Mouse (Mus musculus): ENCODE results near the gene Mtrf1. TPM values are rescaled to one million over a fixed set of nuclear protein-coding genes. Genes with fewer than 3 reads are reported as not detected.
"Not testable (repeated sequence)": the region's sequence is repeated elsewhere in the genome, so short reads cannot be mapped to it uniquely, and the experiment has no call there.

The Mtrf1 gene
- total RNA-seq, 2 experiments from 2014 or later, result 6.0 to 6.2 TPM

DNA sequence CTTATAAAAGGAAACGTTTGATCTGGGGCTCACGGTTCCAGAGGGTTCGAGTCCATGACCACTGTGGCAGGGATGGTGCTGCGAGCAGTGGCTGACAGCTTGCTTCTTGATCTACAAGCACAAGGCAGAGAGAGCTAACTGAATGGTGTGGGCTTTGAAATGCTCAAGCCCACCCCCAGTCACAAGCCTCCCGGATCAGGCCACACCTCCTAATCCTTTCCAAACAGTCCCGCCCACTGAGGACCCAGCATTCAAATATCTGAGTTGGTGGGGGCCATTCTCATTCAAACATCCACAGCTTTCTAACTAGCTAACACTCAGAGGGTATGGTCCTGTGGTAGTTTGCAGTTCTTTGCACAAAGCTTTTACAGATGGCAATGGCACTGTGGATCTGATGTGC, 15.5 kb downstream of the Mtrf1 start:
- H3K27ac ChIP-seq, result no peak overlapping the region
- DNase-seq (ENCODE audit: low spot score in 2 of 2), result no peak
- no peak for TF ChIP-seq CTCF (conservative IDR thresholded peaks at IDR 0.05)
- no peak overlapping the region for H3K4me3 ChIP-seq

DNA sequence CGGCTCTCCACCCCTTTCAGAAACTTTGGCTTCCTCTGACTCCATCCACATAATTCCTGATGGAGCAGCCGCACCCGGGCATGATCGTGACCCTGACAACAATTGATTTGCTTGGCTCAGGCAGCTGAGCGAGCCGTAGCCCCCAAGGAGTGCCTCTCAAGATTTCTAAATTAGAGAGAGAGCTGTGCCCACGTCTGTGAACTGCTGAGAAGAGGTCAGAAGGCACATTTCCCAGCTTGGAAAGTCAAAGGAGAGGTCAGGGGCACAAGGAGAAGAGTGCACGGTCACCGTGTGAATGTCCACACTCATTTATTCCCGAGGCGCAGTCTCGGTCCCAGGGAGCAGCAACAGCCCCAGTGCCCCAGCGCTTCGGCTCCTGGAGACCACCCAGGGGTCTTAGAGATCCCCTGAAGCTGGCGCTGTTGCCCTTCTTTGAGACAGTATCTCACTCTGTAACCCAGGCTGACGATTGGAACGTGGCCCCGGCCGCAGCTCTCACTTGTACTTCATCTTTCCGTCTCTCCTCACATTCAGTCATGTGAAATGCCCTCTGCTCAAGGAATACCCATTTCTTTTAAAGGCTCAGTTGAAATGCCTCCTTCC, 22.6 kb downstream of the Mtrf1 start:
- no peak for DNase-seq (ENCODE audit: low spot score in 2 of 2)
- Histone ChIP-seq H3K27ac (no peak overlapping the region), H3K4me3 (no peak overlapping the region)
- TF ChIP-seq CTCF (conservative IDR thresholded peaks at IDR 0.05), result no peak

DNA sequence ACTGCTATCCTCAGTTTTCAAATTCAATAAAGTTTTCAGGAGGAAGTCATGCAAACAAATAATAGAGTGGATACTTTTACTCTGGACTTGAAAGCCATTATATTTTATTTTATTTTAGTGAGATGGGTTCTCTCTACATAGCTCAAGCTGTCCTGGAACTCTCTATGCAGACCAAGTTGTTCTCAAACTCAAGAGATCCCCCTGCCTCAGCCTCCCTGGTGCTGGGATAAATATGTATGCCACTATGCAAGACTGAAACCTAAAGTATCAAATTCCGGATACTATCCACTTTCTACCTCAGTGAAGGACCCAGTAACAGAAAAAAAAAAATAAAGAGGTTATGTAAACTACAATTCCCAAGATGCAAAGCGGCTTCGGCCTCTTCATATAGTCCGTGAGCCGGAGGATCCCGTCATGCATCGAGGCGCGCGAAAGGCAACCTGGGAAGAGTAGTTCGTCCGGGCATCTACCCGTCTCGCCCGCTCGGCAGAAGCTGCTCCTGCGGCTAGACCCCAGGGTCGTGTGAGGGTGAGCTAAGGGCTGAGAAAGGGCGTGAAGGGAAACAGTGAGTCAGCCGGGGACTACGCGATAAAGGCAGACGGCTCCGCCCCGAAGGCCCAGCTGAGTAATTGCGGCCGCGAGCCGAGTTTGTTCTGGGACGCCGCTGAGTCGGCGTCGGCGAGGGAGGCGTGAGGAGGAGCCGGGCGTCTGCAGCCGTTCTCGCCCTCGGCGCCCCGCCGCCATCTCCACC, 28.6 kb downstream of the Mtrf1 start, which contains the start of gene Kbtbd7:
Gene Kbtbd7 (plus strand): TSS at position 533 of the 751 bp plus-strand sequence.
- Histone ChIP-seq H3K4me3 (peak within 1 kb of the TSS; percentile 75), H3K27ac (peak within 1 kb of the TSS; percentile 90)
- TF ChIP-seq CTCF (conservative IDR thresholded peaks at IDR 0.05), result no peak
- DNase-seq (ENCODE audit: low spot score in 2 of 2), result peak; percentile 90 to 94

DNA sequence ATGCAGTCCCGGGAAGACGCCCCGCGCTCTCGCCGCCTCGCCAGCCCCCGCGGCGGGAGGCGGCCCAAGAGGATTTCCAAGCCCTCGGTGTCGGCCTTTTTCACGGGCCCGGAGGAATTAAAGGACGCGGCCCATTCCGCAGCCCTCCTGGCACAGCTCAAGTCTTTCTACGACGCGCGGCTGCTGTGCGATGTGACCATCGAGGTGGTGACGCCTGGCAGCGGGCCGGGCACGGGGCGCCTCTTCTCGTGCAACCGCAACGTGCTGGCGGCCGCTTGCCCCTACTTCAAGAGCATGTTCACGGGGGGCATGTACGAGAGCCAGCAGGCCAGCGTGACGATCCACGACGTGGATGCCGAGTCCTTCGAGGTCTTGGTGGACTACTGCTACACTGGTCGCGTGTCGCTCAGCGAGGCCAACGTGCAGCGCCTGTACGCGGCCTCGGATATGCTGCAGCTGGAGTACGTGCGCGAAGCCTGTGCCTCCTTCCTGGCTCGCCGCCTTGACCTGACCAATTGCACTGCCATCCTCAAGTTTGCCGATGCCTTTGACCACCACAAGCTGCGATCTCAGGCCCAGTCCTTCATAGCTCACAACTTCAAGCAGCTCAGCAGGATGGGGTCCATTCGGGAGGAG, 29.3 kb downstream of the Mtrf1 start:
- not testable (repeated sequence) for DNase-seq (ENCODE audit: low spot score in 2 of 2)
- Histone ChIP-seq H3K4me3 (peak overlapping the region; percentile 75), H3K27ac (peak overlapping the region; percentile 90)

DNA sequence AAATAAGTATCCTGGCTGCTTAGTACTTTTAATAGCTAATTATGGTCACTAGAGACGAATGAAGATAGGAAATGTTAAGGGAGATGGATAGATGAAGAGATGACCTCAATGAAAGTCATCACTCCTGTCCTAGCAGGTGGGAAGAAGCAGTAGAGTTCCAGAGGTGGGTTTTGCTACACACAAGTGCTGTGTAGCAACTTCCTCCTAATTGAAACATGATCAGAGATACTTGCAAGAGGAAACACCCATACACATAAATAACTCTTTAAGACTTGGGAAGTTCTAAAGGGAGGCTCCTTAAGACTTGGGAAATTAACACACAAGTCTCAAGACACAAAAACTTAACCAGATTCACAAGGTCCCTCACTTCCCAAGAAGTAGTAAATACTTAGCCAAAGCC, 36.5 kb downstream of the Mtrf1 start:
- no peak for DNase-seq (ENCODE audit: low spot score in 2 of 2)
- TF ChIP-seq CTCF (conservative IDR thresholded peaks at IDR 0.05), result no peak
- no peak overlapping the region for H3K27ac ChIP-seq
- no peak overlapping the region for H3K4me3 ChIP-seq

DNA sequence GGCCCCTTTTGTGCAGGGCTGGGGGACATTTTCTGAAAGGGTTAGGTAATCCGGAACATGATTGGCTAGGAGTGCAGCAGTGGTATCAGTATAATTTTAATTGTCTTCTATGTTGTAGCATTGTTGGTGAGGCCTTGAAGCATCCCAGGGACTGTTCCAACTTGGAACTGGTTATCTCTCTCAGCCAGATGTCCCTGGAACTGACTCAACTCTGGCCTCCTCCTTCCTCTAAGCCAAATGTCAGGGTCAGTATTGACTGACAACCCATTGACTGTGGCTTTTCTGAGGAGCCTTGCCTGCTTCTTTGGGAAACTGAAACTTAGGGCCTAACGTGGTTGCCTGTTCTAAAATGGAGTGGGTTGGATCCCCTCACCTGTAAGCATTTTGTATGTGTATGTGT, 43.1 kb downstream of the Mtrf1 start:
- TF ChIP-seq CTCF (conservative IDR thresholded peaks at IDR 0.05), result no peak
- Histone ChIP-seq H3K27ac (no peak overlapping the region), H3K4me3 (no peak overlapping the region)
- DNase-seq (ENCODE audit: low spot score in 2 of 2), result no peak

DNA sequence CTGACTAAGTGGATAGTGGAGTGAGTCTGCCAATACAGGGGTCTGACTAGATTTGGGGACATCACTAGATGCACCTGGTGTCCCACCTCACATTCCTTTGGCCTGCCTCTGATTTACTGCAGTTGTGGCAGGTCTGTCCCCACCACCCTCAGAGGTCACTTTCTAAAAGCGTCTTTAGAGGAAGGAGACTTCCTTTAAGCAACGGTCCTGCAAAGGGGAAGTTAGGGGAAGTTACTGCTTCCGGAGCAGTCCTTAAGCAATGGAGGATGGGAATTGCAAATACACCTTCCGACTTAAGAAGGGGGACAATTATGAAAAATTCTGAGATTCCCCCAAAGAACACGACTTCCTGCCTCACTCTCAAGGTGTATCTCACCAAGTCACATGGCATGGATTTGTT, 43.9 kb downstream of the Mtrf1 start:
- no peak overlapping the region for H3K27ac ChIP-seq
- no peak for DNase-seq (ENCODE audit: low spot score in 2 of 2)
- no peak for TF ChIP-seq CTCF (conservative IDR thresholded peaks at IDR 0.05)
- H3K4me3 ChIP-seq, result no peak overlapping the region

DNA sequence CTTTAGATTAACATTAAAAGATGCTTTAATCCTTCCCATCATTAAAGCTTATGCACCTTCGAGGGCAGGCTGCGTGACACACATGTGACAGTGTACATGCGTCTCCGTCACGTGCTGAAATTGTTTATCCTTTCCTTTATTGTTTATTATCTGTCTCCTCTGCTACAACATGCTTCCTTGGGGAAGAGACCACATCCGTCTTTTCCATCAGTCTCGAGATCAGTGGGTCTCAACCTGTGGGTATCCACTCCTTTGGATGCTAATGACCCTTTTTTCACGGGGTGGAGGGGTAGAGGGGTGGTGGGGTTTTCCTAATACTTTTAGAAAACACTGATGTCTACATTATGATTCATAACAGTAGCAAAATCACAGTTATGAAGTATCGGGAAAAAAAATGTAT, 47.0 kb downstream of the Mtrf1 start:
- DNase-seq (ENCODE audit: low spot score in 2 of 2), result no peak
- TF ChIP-seq CTCF (conservative IDR thresholded peaks at IDR 0.05), result no peak
- peak overlapping the region; percentile 49 for H3K4me3 ChIP-seq
- peak overlapping the region; percentile 83 for H3K27ac ChIP-seq

DNA sequence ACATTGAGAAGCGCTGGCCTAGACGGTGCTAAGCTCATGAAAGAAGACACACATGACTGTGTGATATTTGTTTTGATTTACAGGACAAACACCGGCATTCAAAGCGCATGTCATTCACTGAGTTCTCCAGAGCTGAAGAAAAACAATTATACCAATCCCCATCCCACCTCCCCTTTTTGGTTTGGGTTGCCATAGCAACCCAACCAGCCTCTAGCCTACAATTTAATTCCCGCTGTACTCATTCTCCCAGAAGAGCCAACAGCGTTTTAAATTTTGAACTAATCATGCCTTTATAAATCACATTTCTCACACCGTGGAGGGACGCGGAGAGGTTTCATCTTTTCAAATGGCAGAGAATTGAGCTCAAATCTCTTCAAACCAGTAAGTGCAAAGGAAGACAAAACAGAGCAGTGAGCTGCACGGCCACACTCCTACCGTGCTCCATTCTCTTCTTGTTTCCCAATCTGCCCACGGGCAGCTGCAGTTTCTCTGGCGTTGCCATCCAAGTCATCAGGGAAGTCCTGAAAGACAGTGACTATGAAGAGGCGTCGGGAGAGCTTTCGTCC, 47.6 kb downstream of the Mtrf1 start:
- no peak for TF ChIP-seq CTCF (conservative IDR thresholded peaks at IDR 0.05)
- Histone ChIP-seq H3K4me3 (peak overlapping the region; percentile 49), H3K27ac (peak overlapping the region; percentile 83)
- peak; percentile 31 to 44 for DNase-seq (ENCODE audit: low spot score in 2 of 2)

DNA sequence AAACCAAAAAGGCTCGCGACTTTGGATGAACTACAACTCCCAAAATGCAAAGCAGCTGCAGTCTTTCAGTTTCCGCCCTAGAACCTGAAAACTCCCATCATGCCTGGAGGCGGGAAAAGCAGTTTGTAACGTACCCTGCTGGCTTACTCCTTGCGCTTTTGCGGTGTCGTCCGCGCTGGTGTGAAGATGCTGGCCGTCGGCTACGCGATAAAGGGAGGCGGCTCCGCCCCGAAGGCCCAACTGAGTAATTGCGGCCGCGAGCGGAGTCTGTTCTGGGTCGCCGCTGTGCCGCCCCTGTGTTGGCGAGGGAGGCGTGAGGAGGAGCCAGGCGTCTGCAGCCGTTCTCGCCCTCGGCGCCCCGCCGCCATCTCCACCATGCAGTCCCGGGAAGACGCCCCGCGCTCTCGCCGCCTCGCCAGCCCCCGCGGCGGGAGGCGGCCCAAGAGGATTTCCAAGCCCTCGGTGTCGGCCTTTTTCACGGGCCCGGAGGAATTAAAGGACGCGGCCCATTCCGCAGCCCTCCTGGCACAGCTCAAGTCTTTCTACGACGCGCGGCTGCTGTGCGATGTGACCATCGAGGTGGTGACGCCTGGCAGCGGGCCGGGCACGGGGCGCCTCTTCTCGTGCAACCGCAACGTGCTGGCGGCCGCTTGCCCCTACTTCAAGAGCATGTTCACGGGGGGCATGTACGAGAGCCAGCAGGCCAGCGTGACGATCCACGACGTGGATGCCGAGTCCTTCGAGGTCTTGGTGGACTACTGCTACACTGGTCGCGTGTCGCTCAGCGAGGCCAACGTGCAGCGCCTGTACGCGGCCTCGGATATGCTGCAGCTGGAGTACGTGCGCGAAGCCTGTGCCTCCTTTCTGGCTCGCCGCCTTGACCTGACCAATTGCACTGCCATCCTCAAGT, 54.4 kb downstream of the Mtrf1 start, which contains the start of gene Kbtbd6:
Gene Kbtbd6 (plus strand): TSS at position 155 of the 910 bp plus-strand sequence.
- peak within 1 kb of the TSS; percentile 70; the same call in 1 of the 2 replicates for H3K27ac ChIP-seq
- peak; percentile 20 for TF ChIP-seq CTCF (conservative IDR thresholded peaks at IDR 0.05)
- H3K4me3 ChIP-seq, result peak within 1 kb of the TSS; percentile 80
- DNase-seq (ENCODE audit: low spot score in 2 of 2), result peak; percentile 76 to 84

DNA sequence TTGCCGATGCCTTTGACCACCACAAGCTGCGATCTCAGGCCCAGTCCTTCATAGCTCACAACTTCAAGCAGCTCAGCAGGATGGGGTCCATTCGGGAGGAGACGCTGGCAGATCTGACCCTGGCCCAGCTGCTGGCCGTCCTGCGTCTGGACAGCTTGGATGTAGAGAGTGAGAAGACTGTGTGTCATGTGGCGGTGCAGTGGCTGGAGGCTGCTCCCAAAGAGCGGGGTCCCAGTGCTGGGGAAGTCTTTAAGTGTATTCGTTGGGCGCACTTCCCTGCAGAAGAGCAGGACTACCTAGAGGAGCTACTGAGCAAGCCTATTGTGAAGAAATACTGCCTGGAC, 55.0 kb downstream of the Mtrf1 start:
- not testable (repeated sequence) for DNase-seq (ENCODE audit: low spot score in 2 of 2); H3K27ac ChIP-seq; H3K4me3 ChIP-seq

DNA sequence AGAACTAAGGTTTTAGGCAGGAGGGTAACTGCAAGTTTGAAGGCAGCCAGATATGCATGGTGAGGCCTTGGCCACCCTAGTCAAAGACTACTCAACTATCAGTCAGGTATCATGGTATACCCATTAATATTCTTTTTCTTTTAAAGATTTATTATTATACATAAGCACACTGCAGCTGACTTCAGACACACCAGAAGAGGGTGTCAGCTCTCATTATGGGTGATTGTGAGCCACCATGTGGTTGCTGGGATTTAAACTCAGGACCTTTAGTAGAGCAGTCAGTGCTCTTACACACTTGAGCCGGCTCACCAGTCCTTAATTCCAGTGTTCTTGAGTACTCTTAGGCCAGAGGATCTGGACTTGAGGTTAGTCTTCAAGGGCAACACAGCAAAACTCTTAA, 62.8 kb downstream of the Mtrf1 start:
- no peak for DNase-seq (ENCODE audit: low spot score in 2 of 2)
- peak; percentile 14; the same call in 1 of the 2 replicates for TF ChIP-seq CTCF (conservative IDR thresholded peaks at IDR 0.05)
- H3K27ac ChIP-seq, result no peak overlapping the region
- H3K4me3 ChIP-seq, result no peak overlapping the region
